ENCODE assay signal across 8 mouse cellular contexts in the genomic region with DNA sequence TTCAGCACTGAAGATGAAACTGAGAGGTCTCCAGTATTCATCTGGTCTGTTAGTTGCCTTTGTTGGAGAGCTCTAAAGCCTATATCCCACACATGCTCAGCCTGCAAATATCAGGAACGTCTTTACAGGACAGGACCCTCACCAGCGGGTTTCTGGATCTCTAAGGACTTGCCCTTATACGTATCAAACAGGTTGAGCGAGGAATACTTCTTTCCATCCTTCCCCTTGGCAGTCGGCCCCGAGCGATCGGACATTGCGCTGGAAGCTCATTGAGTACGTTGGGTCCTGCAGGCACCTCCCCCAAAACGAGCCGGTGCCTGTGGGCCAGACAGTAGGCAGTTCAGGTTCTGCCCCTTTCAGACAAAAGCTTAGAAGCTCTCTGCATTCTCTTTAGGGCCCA. TPM values are rescaled to one million over a fixed set of nuclear protein-coding genes. Genes with fewer than 3 reads are reported as not detected.
DNase-seq lines count a peak whose midpoint lies in the region; ATAC-seq and TF ChIP-seq lines count a peak whose summit lies in the region.

No protein-coding gene starts in this region.

- peak overlapping the region; percentile 88 for H3K4me2 ChIP-seq in heart, embryonic 16.5 days (ENCODE audit: low read depth, low read length)
- peak overlapping the region; percentile 91 for H3K4me2 ChIP-seq in midbrain, embryonic 13.5 days (replicated peaks)

- no peak for ATAC-seq in heart, embryonic 16.5 days (replicated peaks; ENCODE audit: extremely low read depth, insufficient read depth, low FRiP score)
- no peak for ATAC-seq in midbrain, embryonic 13.5 days
- ATAC-seq in CD4-positive, CD25-positive, alpha-beta regulatory T cell, adult 4 months = no peak
- no peak for ATAC-seq in erythroid progenitor cell, adult 5-6 weeks (replicated peaks; ENCODE audit: low FRiP score, poor library complexity, severe bottlenecking)

- 31% methylated on average over 12 of the region's 12 CpGs for WGBS in heart, embryonic 16.5 days
- WGBS in midbrain, embryonic 13.5 days = 51% methylated on average over 12 of the region's 12 CpGs

- no peak for TF ChIP-seq EP300 in ES-Bruce4 (IDR thresholded peaks at IDR 0.05; ENCODE audit: insufficient read depth, low read depth, low read length)

- no peaks in the 10 kb centered on the region for H3K27me3 ChIP-seq in ES-Bruce4 (ENCODE audit: control insufficient read depth, insufficient read depth, low read length, poor library complexity, severe bottlenecking)
- H3K27me3 ChIP-seq in heart, embryonic 16.5 days (ENCODE audit: control insufficient read depth, insufficient read depth, low read length) = no peaks in the 10 kb centered on the region
- H3K27me3 ChIP-seq in midbrain, embryonic 13.5 days = no peaks in the 10 kb centered on the region

- H3K4me3 ChIP-seq in ES-Bruce4 (ENCODE audit: low read depth, low read length) = peak overlapping the region; percentile 37
- H3K4me3 ChIP-seq in bone marrow macrophage, adult 2 months (ENCODE audit: insufficient read depth, low read length) = peak overlapping the region; percentile 77
- peak overlapping the region; percentile 90 for H3K4me3 ChIP-seq in heart, embryonic 16.5 days (ENCODE audit: low read length)
- peak overlapping the region; percentile 99 for H3K4me3 ChIP-seq in midbrain, embryonic 13.5 days (replicated peaks)

- no peaks in the 10 kb centered on the region for H3K4me1 ChIP-seq in ES-Bruce4 (ENCODE audit: control insufficient read depth, insufficient read depth, low read length)
- H3K4me1 ChIP-seq in bone marrow macrophage, adult 2 months (ENCODE audit: control insufficient read depth, insufficient read depth, low read length) = peaks cover 16% of the 10 kb centered on the region
- H3K4me1 ChIP-seq in heart, embryonic 16.5 days (ENCODE audit: control insufficient read depth, insufficient read depth, low read length) = peaks cover 23% of the 10 kb centered on the region
- peaks cover 35% of the 10 kb centered on the region for H3K4me1 ChIP-seq in midbrain, embryonic 13.5 days (replicated peaks)

- TF ChIP-seq CTCF in ES-Bruce4 (IDR thresholded peaks at IDR 0.05; ENCODE audit: low read depth, low read length) = no peak
- TF ChIP-seq CTCF in bone marrow macrophage, adult 2 months (IDR thresholded peaks at IDR 0.05; ENCODE audit: low read depth, low read length) = no peak

- DNase-seq in kidney, postnatal 4 days = peak; percentile 50 to 59
- no peak for DNase-seq in frontal cortex, postnatal 14 days (ENCODE audit: low spot score in 2 of 2)

- no peaks in the 10 kb centered on the region for H3K9me3 ChIP-seq in ES-Bruce4 (replicated peaks; ENCODE audit: control insufficient read depth, insufficient read depth, low read length, poor library complexity, severe bottlenecking)
- H3K9me3 ChIP-seq in heart, embryonic 16.5 days (replicated peaks; ENCODE audit: control insufficient read depth, low read length) = no peaks in the 10 kb centered on the region
- no peaks in the 10 kb centered on the region for H3K9me3 ChIP-seq in midbrain, embryonic 13.5 days

- H3K27ac ChIP-seq in ES-Bruce4 (ENCODE audit: insufficient read depth, low read length) = no peak overlapping the region
- H3K27ac ChIP-seq in bone marrow macrophage, adult 2 months (ENCODE audit: insufficient read depth, low read depth, low read length) = no peak overlapping the region
- 0 out of 2 replicates have a peak overlapping the region, but pooled peaks have one; percentile 4 for H3K27ac ChIP-seq in heart, embryonic 16.5 days (ENCODE audit: low read length)
- H3K27ac ChIP-seq in midbrain, embryonic 13.5 days = peak overlapping the region; percentile 14

- H3K9ac ChIP-seq in ES-Bruce4 (ENCODE audit: low read depth, poor library complexity, severe bottlenecking) = peak overlapping the region; percentile 98
- peak overlapping the region; percentile 100 for H3K9ac ChIP-seq in heart, embryonic 16.5 days (ENCODE audit: low read length)
- peak overlapping the region; percentile 100 for H3K9ac ChIP-seq in midbrain, embryonic 13.5 days (replicated peaks)

- peaks cover 50% of the 10 kb centered on the region for H3K36me3 ChIP-seq in ES-Bruce4 (ENCODE audit: control insufficient read depth, insufficient read depth, low read length, poor library complexity, severe bottlenecking)
- H3K36me3 ChIP-seq in heart, embryonic 16.5 days (ENCODE audit: control insufficient read depth, insufficient read depth) = peaks cover 44% of the 10 kb centered on the region
- peaks cover 45% of the 10 kb centered on the region for H3K36me3 ChIP-seq in midbrain, embryonic 13.5 days

- no peak for TF ChIP-seq POLR2A in ES-Bruce4 (IDR thresholded peaks at IDR 0.05; ENCODE audit: insufficient read depth, low read length)
- TF ChIP-seq POLR2A in bone marrow macrophage, adult 2 months (IDR thresholded peaks at IDR 0.05; ENCODE audit: borderline replicate concordance, low read depth, low read length) = no peak

RNA-seq across cellular contexts. Expression of gene Prrc2a, which starts 2.0 kb away (rescaled TPM):
- 236 and 256 TPM in 2 replicates for polyA plus RNA-seq in ES-Bruce4 (2011; ENCODE audit: insufficient read depth, insufficient read length, low read depth, missing spikeins)
- 136 and 162 TPM in 2 replicates for polyA plus RNA-seq in bone marrow macrophage, adult 2 months (2012; ENCODE audit: insufficient read depth, insufficient read length, missing spikeins)
- 103 and 113 TPM in 2 replicates for polyA plus RNA-seq in heart, embryonic 16.5 days (2015; fragmentation: Nextera tagmentation; extraction: Ambion mirVana)
- 209 and 228 TPM in 2 replicates for polyA plus RNA-seq in midbrain, embryonic 13.5 days (2015; fragmentation: Nextera tagmentation; extraction: Ambion mirVana)
- 10 to 100 TPM; 43.0 to 75.1 TPM for polyA plus RNA-seq in CD4-positive, CD25-positive, alpha-beta regulatory T cell, adult 4 months (2017; shearing (Covaris generic))
- total RNA-seq in erythroid progenitor cell, adult 5-6 weeks (2015; ENCODE audit: low replicate concordance) = 227 and 234 TPM in 2 replicates
- total RNA-seq in erythroid progenitor cell, adult 5-6 weeks (2017; ENCODE audit: low replicate concordance) = 42.0 and 64.3 TPM in 2 replicates

RNA-seq across cellular contexts. Expression of gene Aif1, which starts 13.1 kb away (rescaled TPM):
- 2.1 TPM in 1 of 2 replicates, not detected in the other for polyA plus RNA-seq in ES-Bruce4 (2011; ENCODE audit: insufficient read depth, insufficient read length, low read depth, missing spikeins)
- polyA plus RNA-seq in bone marrow macrophage, adult 2 months (2012; ENCODE audit: insufficient read depth, insufficient read length, missing spikeins) = 420 and 469 TPM in 2 replicates
- 6.0 and 10.9 TPM in 2 replicates for polyA plus RNA-seq in heart, embryonic 16.5 days (2015; fragmentation: Nextera tagmentation; extraction: Ambion mirVana)
- polyA plus RNA-seq in midbrain, embryonic 13.5 days (2015; fragmentation: Nextera tagmentation; extraction: Ambion mirVana) = 4.9 and 7.0 TPM in 2 replicates
- 1 to 10 TPM; 1.8 to 3.7 TPM for polyA plus RNA-seq in CD4-positive, CD25-positive, alpha-beta regulatory T cell, adult 4 months (2017; shearing (Covaris generic))
- total RNA-seq in erythroid progenitor cell, adult 5-6 weeks (2015; ENCODE audit: low replicate concordance) = 14.1 and 28.1 TPM in 2 replicates
- total RNA-seq in erythroid progenitor cell, adult 5-6 weeks (2017; ENCODE audit: low replicate concordance) = 3.3 and 32.3 TPM in 2 replicates

RNA-seq across cellular contexts. Expression of gene Lst1, which starts 25.5 kb away (rescaled TPM):
- 2.3 and 2.5 TPM in 2 replicates for polyA plus RNA-seq in ES-Bruce4 (2011; ENCODE audit: insufficient read depth, insufficient read length, low read depth, missing spikeins)
- polyA plus RNA-seq in bone marrow macrophage, adult 2 months (2012; ENCODE audit: insufficient read depth, insufficient read length, missing spikeins) = 811 and 856 TPM in 2 replicates
- polyA plus RNA-seq in heart, embryonic 16.5 days (2015; fragmentation: Nextera tagmentation; extraction: Ambion mirVana) = 7.9 and 8.2 TPM in 2 replicates
- 4.8 and 7.1 TPM in 2 replicates for polyA plus RNA-seq in midbrain, embryonic 13.5 days (2015; fragmentation: Nextera tagmentation; extraction: Ambion mirVana)
- 10 to 100 TPM in 1 of 2 experiments, 1 to 10 TPM in 1; 7.3 to 10.0 TPM for polyA plus RNA-seq in CD4-positive, CD25-positive, alpha-beta regulatory T cell, adult 4 months (2017; shearing (Covaris generic))
- 34.2 and 66.2 TPM in 2 replicates for total RNA-seq in erythroid progenitor cell, adult 5-6 weeks (2015; ENCODE audit: low replicate concordance)
- total RNA-seq in erythroid progenitor cell, adult 5-6 weeks (2017; ENCODE audit: low replicate concordance) = 48.4 and 53.5 TPM in 2 replicates

RNA-seq across cellular contexts. Expression of gene Bag6, which starts 27.8 kb away (rescaled TPM):
- 231 and 262 TPM in 2 replicates for polyA plus RNA-seq in ES-Bruce4 (2011; ENCODE audit: insufficient read depth, insufficient read length, low read depth, missing spikeins)
- polyA plus RNA-seq in bone marrow macrophage, adult 2 months (2012; ENCODE audit: insufficient read depth, insufficient read length, missing spikeins) = 151 and 166 TPM in 2 replicates
- 37.5 and 40.5 TPM in 2 replicates for polyA plus RNA-seq in heart, embryonic 16.5 days (2015; fragmentation: Nextera tagmentation; extraction: Ambion mirVana)
- 93.7 and 93.9 TPM in 2 replicates for polyA plus RNA-seq in midbrain, embryonic 13.5 days (2015; fragmentation: Nextera tagmentation; extraction: Ambion mirVana)
- 10 to 100 TPM; 16.9 to 31.5 TPM for polyA plus RNA-seq in CD4-positive, CD25-positive, alpha-beta regulatory T cell, adult 4 months (2017; shearing (Covaris generic))
- 70.6 and 96.0 TPM in 2 replicates for total RNA-seq in erythroid progenitor cell, adult 5-6 weeks (2015; ENCODE audit: low replicate concordance)
- total RNA-seq in erythroid progenitor cell, adult 5-6 weeks (2017; ENCODE audit: low replicate concordance) = 54.5 and 81.8 TPM in 2 replicates

RNA-seq across cellular contexts. Expression of gene Apom, which starts 30.9 kb away (rescaled TPM):
- polyA plus RNA-seq in ES-Bruce4 (2011; ENCODE audit: insufficient read depth, insufficient read length, low read depth, missing spikeins) = not detected in 2 replicates
- polyA plus RNA-seq in bone marrow macrophage, adult 2 months (2012; ENCODE audit: insufficient read depth, insufficient read length, missing spikeins) = not detected in 2 replicates
- polyA plus RNA-seq in heart, embryonic 16.5 days (2015; fragmentation: Nextera tagmentation; extraction: Ambion mirVana) = 0.60 and 0.89 TPM in 2 replicates
- polyA plus RNA-seq in midbrain, embryonic 13.5 days (2015; fragmentation: Nextera tagmentation; extraction: Ambion mirVana) = 0.53 and 0.63 TPM in 2 replicates
- under 1 TPM in 1 of 2 experiments, not detected in 1; 0.32 TPM for polyA plus RNA-seq in CD4-positive, CD25-positive, alpha-beta regulatory T cell, adult 4 months (2017; shearing (Covaris generic))
- not detected in 2 replicates for total RNA-seq in erythroid progenitor cell, adult 5-6 weeks (2015; ENCODE audit: low replicate concordance)
- not detected in 2 replicates for total RNA-seq in erythroid progenitor cell, adult 5-6 weeks (2017; ENCODE audit: low replicate concordance)

Comparison
In these comparisons a context has a peak if more than half of its experiments do, and no peak if none do; other contexts are left out.
1. H3K27ac ChIP-seq: peak in heart, embryonic 16.5 days (single experiment) and midbrain, embryonic 13.5 days (single experiment); none in ES-Bruce4 (single experiment) and bone marrow macrophage, adult 2 months (single experiment).
2. H3K4me3 ChIP-seq: peak in every context shown above with its lines; median percentile 99 in midbrain, embryonic 13.5 days; 90 in heart, embryonic 16.5 days; 77 in bone marrow macrophage, adult 2 months; 37 in ES-Bruce4.
3. DNase-seq: peak in kidney, postnatal 4 days (2 of 2); none in frontal cortex, postnatal 14 days (0 of 2).
4. RNA of gene Aif1, which starts 13.1 kb away (polyA plus RNA-seq): 420 to 469 TPM in bone marrow macrophage, adult 2 months; 6.0 to 10.9 TPM in heart, embryonic 16.5 days, 4.9 to 7.0 TPM in midbrain, embryonic 13.5 days, 1.8 to 3.7 TPM in CD4-positive, CD25-positive, alpha-beta regulatory T cell, adult 4 months and 2.1 TPM in ES-Bruce4; every median in the first group is over 10 times any median in the second.
5. RNA of gene Lst1, which starts 25.5 kb away (polyA plus RNA-seq): 811 to 856 TPM in bone marrow macrophage, adult 2 months; 7.3 to 10.0 TPM in CD4-positive, CD25-positive, alpha-beta regulatory T cell, adult 4 months, 7.9 to 8.2 TPM in heart, embryonic 16.5 days, 4.8 to 7.1 TPM in midbrain, embryonic 13.5 days and 2.3 to 2.5 TPM in ES-Bruce4; every median in the first group is over 10 times any median in the second.
6. Peak in every context shown above with its lines, with median percentiles within 50 percentile points of each other: H3K9ac ChIP-seq.